Mouse (Mus musculus): ENCODE data around the gene Stip1. TPM values are rescaled to one million over a fixed set of nuclear protein-coding genes. Genes with fewer than 3 reads are reported as not detected.

Gene Stip1
- total and polyA plus RNA-seq, 3 experiments: 178 to 314 (median 202) TPM

DNA sequence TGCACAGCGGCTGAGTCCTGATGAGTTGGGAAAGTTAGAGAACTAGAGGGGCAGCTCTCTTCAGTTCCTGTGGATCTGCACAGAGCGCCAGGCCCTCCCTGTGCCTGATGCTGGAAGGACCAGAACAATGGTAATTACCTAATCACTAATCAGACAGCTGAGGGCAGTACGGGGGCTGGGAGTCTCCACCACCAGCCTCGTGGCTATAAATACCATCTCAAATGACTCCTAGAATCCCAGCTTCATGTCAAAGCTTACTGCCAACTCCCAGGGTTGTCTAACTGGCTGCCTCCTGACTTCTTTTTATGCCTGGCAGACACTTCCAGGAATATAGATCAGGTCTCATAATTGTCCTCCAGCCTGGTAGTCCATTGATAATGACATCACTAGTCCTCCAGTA is 4.9 kb upstream of the Stip1 start:
- Histone ChIP-seq H3K27ac (ENCODE audit: insufficient read depth, low read depth) (no peak overlapping the region), H3K79me2 (replicated peaks; ENCODE audit: control insufficient read depth, extremely low read depth, insufficient read depth, poor library complexity, severe bottlenecking) (no peaks in the 10 kb centered on the region), H3K27me3 (replicated peaks) (peaks cover 31% of the 10 kb centered on the region), H3K9me3 (replicated peaks; ENCODE audit: low read length) (peaks cover 3% of the 10 kb centered on the region), H3K9ac (ENCODE audit: insufficient read depth, low read depth) (no peak overlapping the region), H3K36me3 (replicated peaks in 1 of 2; ENCODE audit: control insufficient read depth in 1 of 2, insufficient read depth in 1 of 2, low read length in 1 of 2) (no peaks in the 10 kb centered on the region), H3K4me1 (ENCODE audit: control insufficient read depth in 1 of 2, insufficient read depth in 2 of 2) (peaks cover 6 to 16% of the 10 kb centered on the region in 2 experiments), H3K4me2 (ENCODE audit: insufficient read depth, low read depth, poor library complexity, severe bottlenecking) (no peak overlapping the region), H3K4me3 (replicated peaks in 1 of 3; ENCODE audit: low read depth in 2 of 3, low read length in 2 of 3, poor library complexity in 1 of 3) (no peak overlapping the region)
- TF ChIP-seq JUND (conservative IDR thresholded peaks at IDR 0.05; ENCODE audit: low read depth, low read length) (no peak), USF1 (IDR thresholded peaks at IDR 0.05; ENCODE audit: low read depth, low read length) (no peak), MEF2A (IDR thresholded peaks at IDR 0.05; ENCODE audit: borderline replicate concordance, low read depth, low read length) (no peak), MXI1 (IDR thresholded peaks at IDR 0.05; ENCODE audit: low read depth, low read length) (no peak), ZC3H11A (IDR thresholded peaks at IDR 0.05; ENCODE audit: low read depth, low read length) (no peak), POLR2A (IDR thresholded peaks at IDR 0.05; ENCODE audit: low read depth, low read length) (no peak), ZMIZ1 (IDR thresholded peaks at IDR 0.05; ENCODE audit: low read depth, low read length) (no peak), USF2 (conservative IDR thresholded peaks at IDR 0.05; ENCODE audit: low read depth, low read length) (no peak), CTCF (conservative IDR thresholded peaks at IDR 0.05 in 1 of 2, IDR thresholded peaks at IDR 0.05 in 1 of 2; ENCODE audit: low read depth in 2 of 2, low read length in 2 of 2) (no peak), PAX5 (IDR thresholded peaks at IDR 0.05; ENCODE audit: low read length) (no peak), TBP (conservative IDR thresholded peaks at IDR 0.05; ENCODE audit: low read depth, low read length) (no peak), MYC (IDR thresholded peaks at IDR 0.05; ENCODE audit: low read depth, low read length) (no peak), KAT2A (IDR thresholded peaks at IDR 0.05; ENCODE audit: insufficient replicate concordance, low read length) (no peak), RCOR1 (conservative IDR thresholded peaks at IDR 0.05; ENCODE audit: low read depth, low read length) (no peak), HCFC1 (IDR thresholded peaks at IDR 0.05; ENCODE audit: low read depth, low read length) (no peak), MAX (IDR thresholded peaks at IDR 0.05; ENCODE audit: low read length) (no peak), JUN (IDR thresholded peaks at IDR 0.05; ENCODE audit: insufficient read depth, low read depth, low read length) (no peak), BHLHE40 (IDR thresholded peaks at IDR 0.05; ENCODE audit: low read depth, low read length) (no peak)
- in situ Hi-C loops (cut with MboI; ENCODE audit: low pct_ligation_motif_present, low pct_unique_long_range_greater_than_20kb, low sequenced_read_pairs) (no loop called here), dilution Hi-C loops (cut with MboI; ENCODE audit: extremely low pct_ligation_motif_present, extremely low pct_unique_long_range_greater_than_20kb, low sequenced_read_pairs) (no loop called here)
- DNase-seq (ENCODE audit: extremely low read depth): no peak

DNA sequence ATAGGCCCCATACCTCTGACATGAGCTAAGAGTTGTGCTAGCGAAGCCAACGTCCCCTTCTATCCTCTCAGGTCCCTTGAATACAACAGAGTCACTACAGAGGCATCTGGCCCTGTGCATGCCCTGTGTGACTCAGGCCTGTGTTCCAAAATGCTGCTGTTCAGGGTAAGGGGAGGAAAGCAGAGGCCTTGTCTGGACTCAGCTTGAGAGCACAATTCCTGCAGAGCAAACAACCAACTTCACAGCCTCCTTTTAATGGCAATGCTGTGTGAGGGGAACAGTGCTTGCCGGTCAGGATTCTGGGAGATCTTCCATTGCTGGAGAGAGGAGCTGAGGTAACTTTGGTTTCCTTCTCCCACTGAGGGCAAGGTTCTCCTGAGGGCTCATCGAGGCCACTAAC is 4.5 kb upstream of the Stip1 start:
- Histone ChIP-seq H3K27ac (ENCODE audit: insufficient read depth, low read depth) (no peak overlapping the region), H3K4me3 (replicated peaks in 1 of 3; ENCODE audit: low read depth in 2 of 3, low read length in 2 of 3, poor library complexity in 1 of 3) (no peak overlapping the region), H3K79me2 (replicated peaks; ENCODE audit: control insufficient read depth, extremely low read depth, insufficient read depth, poor library complexity, severe bottlenecking) (peaks cover 3% of the 10 kb centered on the region), H3K4me1 (ENCODE audit: control insufficient read depth in 1 of 2, insufficient read depth in 2 of 2) (peaks cover 6 to 16% of the 10 kb centered on the region in 2 experiments), H3K9me3 (replicated peaks; ENCODE audit: low read length) (peaks cover under 1% of the 10 kb centered on the region), H3K27me3 (replicated peaks) (peaks cover 28% of the 10 kb centered on the region), H3K36me3 (replicated peaks in 1 of 2; ENCODE audit: control insufficient read depth in 1 of 2, insufficient read depth in 1 of 2, low read length in 1 of 2) (no peaks in the 10 kb centered on the region), H3K9ac (ENCODE audit: insufficient read depth, low read depth) (no peak overlapping the region), H3K4me2 (ENCODE audit: insufficient read depth, low read depth, poor library complexity, severe bottlenecking) (no peak overlapping the region)
- in situ Hi-C loops (cut with MboI; ENCODE audit: low pct_ligation_motif_present, low pct_unique_long_range_greater_than_20kb, low sequenced_read_pairs) (no loop called here), dilution Hi-C loops (cut with MboI; ENCODE audit: extremely low pct_ligation_motif_present, extremely low pct_unique_long_range_greater_than_20kb, low sequenced_read_pairs) (no loop called here)
- TF ChIP-seq MAX (IDR thresholded peaks at IDR 0.05; ENCODE audit: low read length) (no peak), RCOR1 (conservative IDR thresholded peaks at IDR 0.05; ENCODE audit: low read depth, low read length) (no peak), NELFE (IDR thresholded peaks at IDR 0.05; ENCODE audit: low read depth, low read length) (no peak), ZMIZ1 (IDR thresholded peaks at IDR 0.05; ENCODE audit: low read depth, low read length) (no peak), JUN (IDR thresholded peaks at IDR 0.05; ENCODE audit: insufficient read depth, low read depth, low read length) (no peak)
- DNase-seq (ENCODE audit: extremely low read depth): no peak
